Comparison of ENCODE assay signal across 17 mouse cellular contexts in the genomic region with DNA sequence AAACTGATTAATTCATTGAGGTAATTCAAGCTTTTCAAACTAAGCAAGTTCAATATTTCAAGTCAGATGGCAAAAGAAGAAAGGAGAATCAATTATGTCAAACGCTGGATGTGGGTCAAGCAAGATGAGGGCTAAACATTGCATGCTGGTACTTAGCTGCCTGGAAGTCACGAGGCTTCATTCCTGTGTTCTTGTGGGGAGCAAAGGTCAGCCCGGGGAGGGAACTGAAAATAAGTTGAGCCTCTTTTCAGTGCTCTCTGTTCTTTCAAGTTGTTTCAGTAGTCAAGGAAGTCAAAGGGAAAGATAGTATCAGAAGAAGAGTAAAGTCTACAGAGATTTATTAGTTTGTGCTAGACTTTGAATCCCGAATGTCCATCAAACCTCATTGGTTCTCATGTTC.
"Had no signal": no experiment of that assay in that cellular context is flagged by ENCODE, and none has a peak within 500 bp of the region (broad histone marks: within the 10 kb centered on the region; RNA-seq: fewer than 3 reads in every experiment).

No protein-coding gene starts in this region.

- H3K27ac ChIP-seq: hindbrain, embryonic 14.5 days; kidney, postnatal 0 days; limb, embryonic 12.5 days; liver, embryonic 13.5 days; lung, embryonic 15.5 days; macrophage; midbrain, embryonic 15.5 days; neural tube, embryonic 12.5 days had no signal

- H3K36me3 ChIP-seq: limb, embryonic 12.5 days; liver, embryonic 13.5 days; lung, embryonic 15.5 days; midbrain, embryonic 15.5 days; neural tube, embryonic 12.5 days had no signal

- H3K4me1 ChIP-seq: limb, embryonic 12.5 days; liver, embryonic 13.5 days; lung, embryonic 15.5 days; megakaryocyte, embryonic 14.5 days; midbrain, embryonic 15.5 days; neural tube, embryonic 12.5 days had no signal

- H3K9me3 ChIP-seq: limb, embryonic 12.5 days; liver, embryonic 13.5 days; lung, embryonic 15.5 days; midbrain, embryonic 15.5 days; neural tube, embryonic 12.5 days had no signal

- H3K4me2 ChIP-seq: hindbrain, embryonic 14.5 days; limb, embryonic 12.5 days; liver, embryonic 13.5 days; lung, embryonic 15.5 days; midbrain, embryonic 11.5 days; midbrain, embryonic 15.5 days; neural tube, embryonic 12.5 days had no signal

- DNase-seq: liver; liver, embryonic 13.5 days; liver, postnatal 0 days; lung, postnatal 14 days; right cerebral cortex, postnatal 4 days; spleen, adult 18-20 months; thymus, adult 2 months; thymus, postnatal 25 days had no signal

- H3K4me3 ChIP-seq: limb, embryonic 12.5 days; liver, embryonic 13.5 days; lung, embryonic 15.5 days; megakaryocyte, embryonic 14.5 days; midbrain, embryonic 15.5 days; neural tube, embryonic 12.5 days had no signal

- H3K9ac ChIP-seq: hindbrain, embryonic 14.5 days; limb, embryonic 12.5 days; liver, embryonic 13.5 days; liver, postnatal 0 days; lung, embryonic 15.5 days; midbrain, embryonic 15.5 days; neural tube, embryonic 12.5 days had no signal

- ATAC-seq: liver, postnatal 0 days; midbrain, embryonic 15.5 days had no signal

- H3K27me3 ChIP-seq: limb, embryonic 12.5 days; liver, embryonic 13.5 days; lung, embryonic 15.5 days; megakaryocyte, embryonic 14.5 days; midbrain, embryonic 15.5 days; neural tube, embryonic 12.5 days had no signal
